Mouse (Mus musculus) bone marrow, adult 2 months (tissue): ENCODE measurements around the gene Hoxc10.

Source experiments
- CTCF ChIP-seq: fragments of 200-500 bp; IDR thresholded peaks from 2 replicates; pipeline ENCODE4 v1.5.1; 2011; ENCODE audit warnings: low read length, control low read depth; ENCODE audit not compliant: control insufficient read depth, insufficient read depth
- POLR2A ChIP-seq: fragments of 200-500 bp; IDR thresholded peaks from 2 replicates; pipeline ENCODE4 v1.6.1; 2011; ENCODE audit warnings: low read depth, mild to moderate bottlenecking, control low read depth, low read length, borderline replicate concordance; ENCODE audit not compliant: control insufficient read depth

- TF ChIP-seq CTCF (no peak), POLR2A (no peak)
Measured at GRCm38 (mm10) chr15:103002821-103003448, 36.3 kb downstream of the Hoxc10 start.
